Mouse (Mus musculus) B cell, adult 67 days (primary cell): Measurements from ENCODE around the gene Knop1. TPM values are rescaled to one million over a fixed set of nuclear protein-coding genes. Genes with fewer than 3 reads are reported as not detected.

ENCODE experiments used
- total RNA-seq, 2 experiments: library from RNA; stranded (reverse); gene quantifications; 4 replicates each; pipeline ENCODE4 v1.2.4; 2023

Knop1 gene
- 10 to 100 TPM; 15.5 to 17.5 TPM for total RNA-seq

GRCm38 (mm10) chr7:118855877-118856304 is at the start of gene Knop1:
Gene Knop1, minus strand, starts transcription at chr7:118856254.

GRCm38 (mm10) chr7:118855171-118855876 is 730 bp downstream of the Knop1 start, which contains the start of gene Iqck:
Gene Iqck, plus strand, starts transcription at chr7:118855752.

Other genes with a start within 250 kb of the Knop1 start
- 10 to 100 TPM; 32.3 to 36.3 TPM for gene Gde1, start 150.5 kb downstream of the Knop1 start, total RNA-seq
- 10 to 100 TPM; 10.2 to 10.5 TPM for gene Ccp110, start 143.7 kb downstream of the Knop1 start, total RNA-seq
- 10 to 100 TPM; 68.5 to 72.0 TPM for gene Vps35l, start 116.0 kb downstream of the Knop1 start, total RNA-seq
- gene Iqck, start 502 bp downstream of the Knop1 start, total RNA-seq, result 1 to 10 TPM; 1.3 to 1.5 TPM
- gene Gprc5b, start 139.0 kb upstream of the Knop1 start, total RNA-seq, result 10 to 100 TPM; 16.5 to 21.7 TPM